Mouse (Mus musculus): ENCODE measurements around the gene F12.

The F12 gene

GRCm38 (mm10) chr13:55371007-55371681 is 55.4 kb downstream of the F12 start:
- DNase-seq: no peak

GRCm38 (mm10) chr13:55370234-55370633 is 56.4 kb downstream of the F12 start:
- no peak for DNase-seq

GRCm38 (mm10) chr13:55369531-55370114 is 57.0 kb downstream of the F12 start, which contains the start of gene Rgs14:
Gene Rgs14 (plus strand): TSS chr13:55369732.
- peak; percentile 23 to 32 for DNase-seq

GRCm38 (mm10) chr13:55368401-55368800 is 58.2 kb downstream of the F12 start:
- no peak for DNase-seq

Measured in lung, adult 18-20 months (tissue).